Mouse (Mus musculus) ES-E14 (cell line): ENCODE measurements around the gene Hscb. TPM values are rescaled to one million over a fixed set of nuclear protein-coding genes. Genes with fewer than 3 reads are reported as not detected.
"Not testable (repeated sequence)": the region's sequence is repeated elsewhere in the genome, so short reads cannot be mapped to it uniquely, and the experiment has no call there.

Experiments used
- DNase-seq: peaks from one replicate; pipeline ENCODE4 v3.0.0-alpha.2; 2013; ENCODE audit warnings: low read depth, low spot score
- H3K27ac ChIP-seq: 2 replicates; pipeline ENCODE4 v1.5.1; 2012; ENCODE audit warnings: low read depth, mild to moderate bottlenecking, low read length, moderate library complexity, mixed read lengths; ENCODE audit not compliant: poor library complexity, insufficient read depth, severe bottlenecking
- H3K36me3 ChIP-seq: 2 replicates; pipeline ENCODE4 v1.6.1; 2012; ENCODE audit warnings: mild to moderate bottlenecking, low read length, moderate library complexity, mixed read lengths; ENCODE audit not compliant: control insufficient read depth, poor library complexity, insufficient read depth, severe bottlenecking
- H3K4me1 ChIP-seq, 2 experiments: fragments of 150-350 bp in 1 of 2; sonication (generic) in 1 of 2; 2 replicates each; pipeline ENCODE4 v1.6.1; 2012; ENCODE audit warnings: low read length in 2 of 2, mild to moderate bottlenecking in 1 of 2, mixed read lengths in 1 of 2; ENCODE audit not compliant: control insufficient read depth in 2 of 2, insufficient read depth in 2 of 2, poor library complexity in 1 of 2
- H3K4me3 ChIP-seq, 2 experiments: fragments of 150-350 bp in 1 of 2; sonication (generic) in 1 of 2; 2 replicates each; pipeline ENCODE4 v1.5.1; 2012; ENCODE audit warnings: low read length in 2 of 2, low read depth in 1 of 2, mild to moderate bottlenecking in 1 of 2, mixed read lengths in 1 of 2; ENCODE audit not compliant: insufficient read depth in 1 of 2, poor library complexity in 1 of 2, severe bottlenecking in 1 of 2
- H3K9ac ChIP-seq: 2 replicates; pipeline ENCODE4 v1.6.1; 2012; ENCODE audit warnings: low read depth, mild to moderate bottlenecking, low read length, mixed read lengths; ENCODE audit not compliant: poor library complexity, insufficient read depth, severe bottlenecking
- H3K9me3 ChIP-seq: fragments of 150-350 bp; sonication (generic); 2 replicates; pipeline ENCODE4 v1.6.1; 2012; ENCODE audit warnings: low read depth, mild to moderate bottlenecking, low read length; ENCODE audit not compliant: control insufficient read depth, insufficient read depth
- CHD2 ChIP-seq: IDR thresholded peaks from 2 replicates; pipeline ENCODE4 v1.6.1; 2014; ENCODE audit warnings: mild to moderate bottlenecking, low read depth, low read length, inconsistent platforms
- HCFC1 ChIP-seq: IDR thresholded peaks from 2 replicates; pipeline ENCODE4 v1.6.1; 2012; ENCODE audit warnings: low read length, inconsistent platforms, borderline replicate concordance; ENCODE audit not compliant: insufficient read depth
- MAFK ChIP-seq: IDR thresholded peaks from 2 replicates; pipeline ENCODE4 v1.6.1; 2014; ENCODE audit warnings: mild to moderate bottlenecking, low read depth, low read length, inconsistent platforms; ENCODE audit not compliant: insufficient read depth
- ZC3H11A ChIP-seq: IDR thresholded peaks from 2 replicates; pipeline ENCODE4 v1.6.1; 2012; ENCODE audit warnings: low read depth, mild to moderate bottlenecking, inconsistent platforms, low read length, borderline replicate concordance
- ZNF384 ChIP-seq: IDR thresholded peaks from 2 replicates; pipeline ENCODE4 v1.6.1; 2012; ENCODE audit warnings: low read depth, low read length, inconsistent platforms
- in situ Hi-C, 2 experiments: fragments of 600-800 bp; cut with MboI; formaldehyde crosslinking; loops; one replicate each; pipeline ENCODE4 v1.15.1; 2025; ENCODE audit warnings: low sequenced_read_pairs in 2 of 2, inconsistent platforms in 1 of 2; ENCODE audit not compliant: unreplicated experiment in 2 of 2
- total RNA-seq: library from RNA; depleted of rRNA; stranded (reverse); fragments of 300-350 nt; gene quantifications from 2 replicates; pipeline ENCODE4 v1.2.3, GENCODE M21; 2012; rRNA removed

The Hscb gene
- 21.7 and 22.9 TPM in 2 replicates for total RNA-seq

- DNase-seq, result peak; percentile 99
- H3K27ac ChIP-seq, result peak within 1 kb of the TSS; percentile 65
- H3K4me3 ChIP-seq, result peak within 1 kb of the TSS; percentile 87 to 98
- in situ Hi-C loops, result no loop called here
- peak within 1 kb of the TSS; percentile 95 for H3K9ac ChIP-seq
- no peak for TF ChIP-seq ZNF384
- peak; percentile 98 for TF ChIP-seq HCFC1
- TF ChIP-seq CHD2, result peak; percentile 85
- no peak for TF ChIP-seq ZC3H11A
- peaks cover 17% of the 10 kb centered on the region for H3K36me3 ChIP-seq
- H3K4me1 ChIP-seq, result peaks cover 0 to 6% of the 10 kb centered on the region in 2 experiments; a peak in 1 of 4 replicates
- no peaks in the 10 kb centered on the region for H3K9me3 ChIP-seq
These were observed at the start of gene Hscb, which contains the start of gene Chek2 for GRCm38 (mm10) chr5:110839678-110840365. TSS of gene Hscb (minus strand) at chr5:110839777. TSS of gene Chek2 (plus strand) at chr5:110839979.

DNA sequence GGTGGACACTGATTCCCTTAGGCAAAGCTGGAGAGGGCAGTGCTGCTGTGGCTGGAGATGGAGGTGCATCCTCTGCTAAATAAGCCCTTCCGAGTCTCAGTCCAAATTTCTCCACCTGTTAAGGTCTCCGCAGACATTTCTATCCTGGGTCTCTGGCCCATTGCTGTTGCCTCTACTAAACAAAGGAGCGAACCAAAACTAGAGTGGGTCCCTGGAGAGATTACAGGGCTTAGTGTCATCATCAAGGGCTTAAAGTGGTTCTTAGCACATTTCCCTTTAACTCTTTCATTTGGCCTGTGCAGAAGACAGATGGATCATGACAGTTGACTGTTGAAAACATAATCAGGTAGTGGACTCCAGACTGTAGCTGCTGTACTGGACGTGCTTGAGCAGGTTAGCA lies 49.0 kb upstream of the Hscb start:
- H3K36me3 ChIP-seq, result no peaks in the 10 kb centered on the region
- no peak for DNase-seq
- H3K9ac ChIP-seq, result no peak overlapping the region
- no peak for TF ChIP-seq ZC3H11A
- no peak for TF ChIP-seq MAFK
- no peak for TF ChIP-seq CHD2
- no peak for TF ChIP-seq ZNF384
- no peak for TF ChIP-seq HCFC1
- in situ Hi-C loops, result no loop called here
- no peak overlapping the region for H3K27ac ChIP-seq
- H3K4me3 ChIP-seq, result no peak overlapping the region
- H3K9me3 ChIP-seq, result no peaks in the 10 kb centered on the region
- H3K4me1 ChIP-seq, result no peaks in the 10 kb centered on the region

DNA sequence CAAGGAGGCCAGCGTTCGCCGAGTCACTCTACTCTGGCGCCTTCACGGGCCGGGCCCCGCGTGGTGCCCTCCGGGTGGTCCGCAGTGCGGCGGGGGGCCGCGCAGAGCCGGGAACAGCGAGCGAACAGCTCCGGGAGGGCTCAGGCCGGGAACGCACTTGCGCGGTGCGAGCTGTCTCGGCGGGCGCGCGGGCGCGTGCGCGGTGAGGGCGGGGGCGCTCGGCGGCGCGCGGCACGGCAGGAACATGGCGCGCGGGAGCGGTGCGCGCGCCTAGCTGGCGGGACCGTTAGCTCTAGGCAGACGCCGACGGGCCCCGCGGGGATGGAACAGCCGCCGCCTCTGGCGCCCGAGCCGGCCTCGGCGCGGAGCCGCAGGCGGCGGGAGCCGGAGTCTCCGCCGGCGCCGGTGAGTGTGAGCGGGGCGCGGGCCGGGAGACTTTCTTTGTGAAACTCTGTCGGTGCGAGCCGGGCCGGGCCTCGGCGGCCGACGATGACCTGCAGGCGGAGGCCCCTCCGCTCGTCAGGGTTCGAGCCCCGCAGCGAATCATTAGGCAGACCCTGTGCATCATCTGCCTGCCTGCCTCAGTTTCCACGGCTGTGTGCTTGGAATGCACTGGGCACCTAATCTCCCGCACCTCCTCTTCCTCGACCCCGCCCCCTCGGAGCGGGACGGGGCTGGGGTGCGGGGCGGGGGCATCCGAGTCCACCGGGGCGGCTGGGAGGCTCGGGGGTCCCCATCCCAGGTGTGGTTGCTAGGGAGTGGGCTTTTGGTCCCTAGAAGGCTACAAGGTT lies 40.2 kb upstream of the Hscb start, which contains the start of gene Ttc28:
Gene Ttc28 (plus strand): TSS at position 220 of the 791 bp plus-strand sequence.
- TF ChIP-seq MAFK (no peak), HCFC1 (no peak), ZNF384 (no peak), CHD2 (no peak), ZC3H11A (no peak)

GRCm38 (mm10) chr5:110879042-110879441 lies 39.5 kb upstream of the Hscb start:
- peaks cover 7% of the 10 kb centered on the region; the same call in 1 of the 2 replicates for H3K36me3 ChIP-seq
- H3K4me1 ChIP-seq, result peaks cover 5% of the 10 kb centered on the region in 2 experiments; a peak in 2 of 4 replicates
- H3K4me3 ChIP-seq, result peak overlapping the region; percentile 72 to 74
- no peak overlapping the region; the same call in 1 of the 2 replicates for H3K9ac ChIP-seq
- TF ChIP-seq ZNF384 (peak; percentile 56; the same call in 1 of the 2 replicates), CHD2 (no peak)
- no peak for DNase-seq
- in situ Hi-C loops, result no loop called here
- H3K9me3 ChIP-seq, result no peaks in the 10 kb centered on the region
- no peak overlapping the region for H3K27ac ChIP-seq

More for the DNA sequence above, 40.2 kb upstream of the Hscb start, which contains the start of gene Ttc28:
- H3K9me3 ChIP-seq, result no peaks in the 10 kb centered on the region
- peaks cover 5% of the 10 kb centered on the region in 2 experiments; a peak in 2 of 4 replicates for H3K4me1 ChIP-seq
- DNase-seq, result peak; percentile 52
- peak within 1 kb of the TSS; percentile 66 for H3K9ac ChIP-seq
- H3K27ac ChIP-seq, result no peak within 1 kb of the TSS
- peaks cover 7% of the 10 kb centered on the region; the same call in 1 of the 2 replicates for H3K36me3 ChIP-seq
- in situ Hi-C loops, result no loop called here
- H3K4me3 ChIP-seq, result peak within 1 kb of the TSS; percentile 72 to 88

- in situ Hi-C loops, result not testable (repeated sequence)
These were observed 38.9 kb upstream of the Hscb start for GRCm38 (mm10) chr5:110878526-110878925.

More at GRCm38 (mm10) chr5:110878526-110878925, 38.9 kb upstream of the Hscb start:
- not testable (repeated sequence) for DNase-seq, H3K4me1 ChIP-seq, H3K9ac ChIP-seq, H3K27ac ChIP-seq, H3K36me3 ChIP-seq, H3K4me3 ChIP-seq, H3K9me3 ChIP-seq
